Mouse (Mus musculus) cerebellum, postnatal 10 days (tissue): ENCODE results near the gene Olfr1282.
"Not testable (repeated sequence)": the region's sequence is repeated elsewhere in the genome, so short reads cannot be mapped to it uniquely, and the experiment has no call there.

ENCODE experiments used
- DNase-seq, 2 experiments: peaks; one replicate each; pipeline ENCODE4 v3.0.0; 2021; ENCODE audit warnings: mixed read lengths in 2 of 2

The Olfr1282 gene

DNA sequence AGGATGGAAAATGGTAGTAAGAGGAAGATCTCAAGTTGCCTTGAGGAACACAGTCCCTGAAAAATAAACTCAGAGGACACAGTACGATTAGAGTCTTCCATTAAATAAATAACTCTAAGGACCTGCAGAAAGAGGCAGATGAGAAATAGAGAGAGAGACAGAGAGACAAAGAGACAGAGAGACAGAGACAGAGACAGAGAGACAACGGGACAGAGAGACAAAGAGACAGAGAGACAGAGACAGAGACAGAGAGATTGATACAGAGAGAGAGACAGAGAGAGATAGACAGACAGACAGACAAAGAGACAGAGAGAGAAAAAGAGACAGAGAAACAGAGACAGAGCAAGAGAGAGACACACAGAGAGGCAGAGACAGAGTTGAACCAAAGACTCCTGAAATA lies at the start of gene Olfr1282:
Gene Olfr1282, minus strand, starts transcription at position 101 of the 400 bp plus-strand sequence.
- no peak for DNase-seq

DNA sequence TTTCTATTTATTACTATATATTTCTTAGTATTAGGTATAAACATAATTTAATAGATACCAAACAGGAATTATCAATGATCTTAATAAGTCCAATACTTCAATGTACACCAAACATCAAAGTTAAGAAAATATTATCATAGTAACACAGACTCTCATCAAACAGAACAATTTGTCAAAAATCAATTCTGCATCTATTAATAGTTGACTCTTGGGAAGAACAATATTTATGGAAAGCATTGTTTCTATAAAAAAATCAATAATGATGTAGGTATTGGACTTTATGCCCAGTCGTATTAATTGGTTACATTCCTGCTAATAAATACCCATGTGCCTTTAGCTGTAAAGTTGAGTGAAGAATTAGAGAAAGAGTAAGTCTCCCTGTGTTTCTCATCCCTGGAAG lies 39.3 kb upstream of the Olfr1282 start, which contains the start of gene Olfr1284:
Gene Olfr1284, plus strand, starts transcription at position 301 of the 400 bp plus-strand sequence.
- no peak for DNase-seq

DNA sequence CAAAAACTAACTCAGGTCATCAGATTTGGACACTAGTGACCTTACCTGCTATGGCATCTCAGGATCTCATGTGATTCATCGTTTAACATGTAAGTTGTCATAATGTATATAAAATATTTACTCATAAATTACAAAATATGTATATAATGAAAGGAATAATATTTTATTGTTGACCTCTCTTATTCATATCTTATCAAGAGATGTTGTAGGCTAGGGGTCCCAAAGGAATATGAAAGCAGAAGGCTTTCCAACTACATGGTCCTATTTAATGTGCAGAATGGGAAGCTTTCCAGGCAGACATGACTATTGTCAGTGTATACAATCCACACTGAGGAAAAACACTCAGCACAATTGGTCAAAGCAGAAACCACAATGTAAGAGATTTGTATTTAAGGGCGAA lies 30.6 kb upstream of the Olfr1282 start, which contains the start of gene Olfr1283:
Gene Olfr1283, plus strand, starts transcription at position 301 of the 400 bp plus-strand sequence.
- no peak for DNase-seq

- not testable (repeated sequence) for DNase-seq
Measured at GRCm38 (mm10) chr2:111333721-111334120, 2.2 kb downstream of the Olfr1282 start.

DNA sequence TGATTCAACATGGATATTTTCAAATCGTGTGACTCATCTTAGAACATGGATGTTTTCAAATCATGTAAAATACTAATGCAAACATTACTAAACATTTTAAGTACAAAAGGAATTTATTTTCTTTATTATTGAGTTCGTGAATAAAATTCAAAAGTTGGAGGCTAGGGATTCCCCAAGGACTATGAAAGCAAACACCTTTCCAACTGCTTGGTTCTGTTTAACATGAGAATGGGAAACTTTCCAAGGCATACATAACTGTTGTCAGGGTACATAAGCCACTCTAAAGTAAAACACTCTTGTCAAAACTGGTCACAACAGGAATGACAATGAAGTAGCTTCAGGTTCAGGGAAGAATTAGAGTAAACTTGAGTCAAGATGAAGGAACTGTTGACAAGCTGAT lies 9.7 kb downstream of the Olfr1282 start, which contains the start of gene Olfr1281:
Gene Olfr1281, plus strand, starts transcription at position 301 of the 400 bp plus-strand sequence.
- no peak for DNase-seq

DNA sequence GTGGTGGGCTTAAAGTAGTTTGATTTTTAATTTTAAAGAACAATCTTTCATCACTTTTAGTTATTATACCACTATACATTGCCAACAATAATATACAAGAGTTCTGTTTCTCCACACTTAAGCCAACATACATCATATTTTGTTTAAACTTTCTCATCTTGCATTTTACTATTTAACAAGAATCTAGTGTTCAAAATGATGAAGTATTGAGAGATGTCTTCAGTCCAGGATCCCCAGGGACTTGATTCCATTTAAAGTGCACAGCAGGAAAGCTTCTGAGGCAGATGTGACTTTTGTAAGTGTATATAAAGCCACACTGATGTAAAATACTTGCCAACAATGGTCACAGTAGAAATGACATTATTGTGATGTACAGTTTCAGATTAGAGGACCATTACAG lies 22.2 kb downstream of the Olfr1282 start, which contains the start of gene Olfr1280:
Gene Olfr1280, plus strand, starts transcription at position 301 of the 400 bp plus-strand sequence.
- DNase-seq, result no peak

GRCm38 (mm10) chr2:111300374-111300773 lies 35.5 kb downstream of the Olfr1282 start, which contains the start of gene Olfr1279:
Olfr1279 (plus strand) TSS chr2:111300635.
- DNase-seq, result no peak

DNA sequence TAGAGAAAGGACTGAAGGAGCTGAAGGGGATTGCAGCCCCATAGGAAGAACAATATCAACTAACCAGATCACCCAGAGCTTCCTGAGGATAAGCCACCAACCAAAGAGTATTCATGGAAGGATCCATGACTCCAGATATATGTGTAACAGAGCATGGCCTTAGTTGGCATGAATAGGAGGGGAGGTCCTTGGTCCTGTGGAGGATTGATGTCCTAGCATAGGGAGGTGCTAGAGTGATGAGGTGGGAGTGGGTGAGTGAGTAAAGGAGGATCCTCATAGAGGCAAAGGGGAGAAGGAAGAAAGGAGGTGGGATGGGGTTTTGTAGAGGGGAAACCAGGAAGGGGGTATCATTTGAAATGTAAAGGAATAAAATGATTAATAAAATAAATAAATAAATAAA lies 37.3 kb downstream of the Olfr1282 start:
- DNase-seq, result no peak

DNA sequence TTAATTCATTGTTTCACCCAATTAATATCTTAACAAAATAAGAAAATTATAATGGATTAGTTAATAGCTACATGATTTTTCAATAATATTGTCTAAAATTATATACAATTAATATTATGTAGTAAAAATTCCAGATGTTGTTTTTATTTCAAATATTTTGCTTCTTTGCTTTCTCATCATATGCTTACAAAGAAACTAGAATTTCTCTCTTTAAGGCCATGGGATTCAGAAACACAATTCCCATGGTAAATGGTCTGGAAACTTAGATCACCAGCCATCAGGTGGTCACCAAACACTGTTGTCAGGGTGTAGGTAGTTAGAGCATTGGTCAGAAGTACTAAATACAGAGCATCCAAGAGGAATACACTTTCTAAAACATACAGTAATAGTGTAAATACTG lies 46.0 kb downstream of the Olfr1282 start, which contains the start of gene Olfr1278:
Gene Olfr1278, plus strand, starts transcription at position 301 of the 400 bp plus-strand sequence.
- DNase-seq, result no peak
